Mouse (Mus musculus) forebrain, postnatal 0 days (tissue): Measurements from ENCODE around the gene Myo16. TPM values are rescaled to one million over a fixed set of nuclear protein-coding genes. Genes with fewer than 3 reads are reported as not detected.
A peak's percentile ranks its signal among the peaks of the same experiment; 100 is the strongest.

ENCODE experiments used
- ATAC-seq: fragments of 200-750 bp; cut with Nextera tagmentation; 2 replicates; pipeline ENCODE4 v1.8.0; 2017; ENCODE audit warnings: mild to moderate bottlenecking, moderate library complexity
- DNase-seq: peaks from one replicate; pipeline ENCODE4 v3.0.0-alpha.2; 2015
- H3K27ac ChIP-seq: fragments of 300-500 bp; sonication (generic); 2 replicates; pipeline ENCODE4 v1.5.1; 2014; ENCODE audit warnings: low read depth, mild to moderate bottlenecking, antibody characterized with exemption, low read length, moderate library complexity, mixed read lengths
- H3K27me3 ChIP-seq: fragments of 300-500 bp; sonication (generic); 2 replicates; pipeline ENCODE4 v1.6.1; 2014; ENCODE audit warnings: mild to moderate bottlenecking, low read length, mixed read lengths; ENCODE audit not compliant: insufficient read depth
- H3K36me3 ChIP-seq: fragments of 300-500 bp; sonication (generic); 2 replicates; pipeline ENCODE4 v1.6.1; 2014; ENCODE audit warnings: mild to moderate bottlenecking, moderate library complexity; ENCODE audit not compliant: insufficient read depth
- H3K4me1 ChIP-seq: fragments of 300-500 bp; sonication (generic); 2 replicates; pipeline ENCODE4 v1.6.1; 2014; ENCODE audit warnings: antibody characterized with exemption; ENCODE audit not compliant: insufficient read depth
- H3K4me2 ChIP-seq: fragments of 300-500 bp; sonication (generic); 2 replicates; pipeline ENCODE4 v1.6.1; 2014; ENCODE audit warnings: low read depth, mild to moderate bottlenecking, moderate library complexity
- H3K4me3 ChIP-seq: fragments of 300-500 bp; sonication (generic); 2 replicates; pipeline ENCODE4 v1.5.1; 2014; ENCODE audit warnings: low read depth, low read length, mixed read lengths
- H3K9ac ChIP-seq: fragments of 300-500 bp; sonication (generic); 2 replicates; pipeline ENCODE4 v1.6.1; 2014; ENCODE audit warnings: mild to moderate bottlenecking
- H3K9me3 ChIP-seq: fragments of 300-500 bp; sonication (generic); 2 replicates; pipeline ENCODE4 v1.6.1; 2016; ENCODE audit warnings: low read length
- CTCF ChIP-seq: sonication (generic); IDR thresholded peaks from 2 replicates; pipeline ENCODE4 v1.5.1; 2016; ENCODE audit warnings: antibody characterized with exemption, control low read depth, low read depth
- WGBS: fragments of 180-500 bp; shearing (Covaris S2); extraction: QIAGEN DNeasy Blood & Tissue Kit; methylation state at CpG from one replicate; pipeline ENCODE4 v1.1.7; 2014; 5-methylcytosine and 5-hydroxymethylcytosine counted together
- polyA plus RNA-seq: library from polyadenylated mRNA; unstranded; fragments of >200 nt; fragmentation: Nextera tagmentation; extraction: Ambion mirVana; gene quantifications from 2 replicates; pipeline ENCODE4 v1.2.1, GENCODE M21; 2015
- total RNA-seq: library from RNA; depleted of rRNA; stranded (reverse); fragments of >200 nt; gene quantifications from 2 replicates; pipeline ENCODE4 v1.2.3, GENCODE M21; 2014

The Myo16 gene
- total and polyA plus RNA-seq, 2 experiments from 2014 or later, result 5.5 to 58.6 TPM

- H3K9me3 ChIP-seq, result no peaks in the 10 kb centered on the region
- H3K4me3 ChIP-seq, result no peak overlapping the region
- H3K4me1 ChIP-seq, result 0 out of 2 replicates have a peak, but pooled peaks cover 8% of the 10 kb centered on the region
- DNase-seq (no peak), ATAC-seq (peak; percentile 26; the same call in 1 of the 2 replicates)
- no peak overlapping the region for H3K9ac ChIP-seq
- H3K27me3 ChIP-seq, result no peaks in the 10 kb centered on the region
- no peaks in the 10 kb centered on the region for H3K36me3 ChIP-seq
- 0 out of 2 replicates have a peak overlapping the region, but pooled peaks have one; percentile 4 for H3K27ac ChIP-seq
- H3K4me2 ChIP-seq, result no peak overlapping the region
- WGBS, result 65% methylated on average over 13 of the region's 13 CpGs
- no peak for TF ChIP-seq CTCF
Observed at GRCm38 (mm10) chr8:10363654-10364406, 210.1 kb downstream of the Myo16 start.

- 96% methylated on average over 9 of the region's 9 CpGs for WGBS
- H3K4me3 ChIP-seq, result no peak overlapping the region
- H3K27me3 ChIP-seq, result no peaks in the 10 kb centered on the region
- no peak overlapping the region for H3K4me2 ChIP-seq
- TF ChIP-seq CTCF, result no peak
- no peak overlapping the region for H3K27ac ChIP-seq
- no peaks in the 10 kb centered on the region for H3K9me3 ChIP-seq
- ATAC-seq, result no peak
- no peaks in the 10 kb centered on the region for H3K36me3 ChIP-seq
- 0 out of 2 replicates have a peak, but pooled peaks cover 8% of the 10 kb centered on the region for H3K4me1 ChIP-seq
- no peak overlapping the region for H3K9ac ChIP-seq
- DNase-seq, result no peak
Observed at GRCm38 (mm10) chr8:10366141-10366540, 212.4 kb downstream of the Myo16 start.

GRCm38 (mm10) chr8:10372571-10372970 lies 218.9 kb downstream of the Myo16 start:
- Histone ChIP-seq H3K9ac (no peak overlapping the region), H3K27ac (no peak overlapping the region), H3K27me3 (no peaks in the 10 kb centered on the region), H3K9me3 (no peaks in the 10 kb centered on the region), H3K36me3 (no peaks in the 10 kb centered on the region; the same call in 1 of the 2 replicates), H3K4me3 (no peak overlapping the region), H3K4me2 (no peak overlapping the region), H3K4me1 (no peaks in the 10 kb centered on the region)
- no peak for TF ChIP-seq CTCF
- DNase-seq (no peak), ATAC-seq (no peak)
- WGBS, result 89% methylated on average over 2 of the region's 2 CpGs

GRCm38 (mm10) chr8:10387143-10387542 lies 233.4 kb downstream of the Myo16 start:
- no peak for DNase-seq
- peaks cover 6% of the 10 kb centered on the region for H3K36me3 ChIP-seq
- no peak overlapping the region for H3K4me3 ChIP-seq
- H3K4me2 ChIP-seq, result no peak overlapping the region
- TF ChIP-seq CTCF, result no peak
- no peaks in the 10 kb centered on the region for H3K9me3 ChIP-seq
- no peak overlapping the region for H3K27ac ChIP-seq
- no peaks in the 10 kb centered on the region for H3K27me3 ChIP-seq
- H3K9ac ChIP-seq, result no peak overlapping the region
- 70% methylated on average over 1 of the region's 1 CpGs for WGBS
- H3K4me1 ChIP-seq, result no peaks in the 10 kb centered on the region
- ATAC-seq, result no peak

GRCm38 (mm10) chr8:10391096-10391683 lies 237.5 kb downstream of the Myo16 start:
- no peak overlapping the region for H3K9ac ChIP-seq
- no peak overlapping the region for H3K4me3 ChIP-seq
- peaks cover 6% of the 10 kb centered on the region for H3K36me3 ChIP-seq
- WGBS, result 18% methylated on average over 7 of the region's 7 CpGs
- DNase-seq, result peak; percentile 47
- H3K9me3 ChIP-seq, result no peaks in the 10 kb centered on the region
- no peak for TF ChIP-seq CTCF
- H3K4me2 ChIP-seq, result no peak overlapping the region
- no peaks in the 10 kb centered on the region for H3K27me3 ChIP-seq
- no peak overlapping the region for H3K27ac ChIP-seq
- H3K4me1 ChIP-seq, result no peaks in the 10 kb centered on the region
- ATAC-seq, result peak; percentile 46; the same call in 1 of the 2 replicates

GRCm38 (mm10) chr8:10391913-10392312 lies 238.2 kb downstream of the Myo16 start:
- no peak overlapping the region for H3K4me2 ChIP-seq
- no peak overlapping the region for H3K9ac ChIP-seq
- no peaks in the 10 kb centered on the region for H3K27me3 ChIP-seq
- peak; percentile 20; the same call in 1 of the 2 replicates for ATAC-seq
- TF ChIP-seq CTCF, result no peak
- H3K36me3 ChIP-seq, result peaks cover 6% of the 10 kb centered on the region
- 20% methylated on average over 6 of the region's 6 CpGs for WGBS
- H3K9me3 ChIP-seq, result no peaks in the 10 kb centered on the region
- no peaks in the 10 kb centered on the region for H3K4me1 ChIP-seq
- H3K27ac ChIP-seq, result 0 out of 2 replicates have a peak overlapping the region, but pooled peaks have one; percentile 29
- no peak for DNase-seq
- H3K4me3 ChIP-seq, result no peak overlapping the region

GRCm38 (mm10) chr8:10394506-10394905 lies 240.8 kb downstream of the Myo16 start:
- Histone ChIP-seq H3K4me3 (no peak overlapping the region), H3K4me2 (no peak overlapping the region), H3K9me3 (no peaks in the 10 kb centered on the region), H3K4me1 (no peaks in the 10 kb centered on the region), H3K9ac (no peak overlapping the region), H3K36me3 (no peaks in the 10 kb centered on the region; the same call in 1 of the 2 replicates), H3K27ac (no peak overlapping the region), H3K27me3 (no peaks in the 10 kb centered on the region)
- no peak for DNase-seq
- WGBS, result 62% methylated on average over 2 of the region's 2 CpGs
- ATAC-seq, result no peak
- no peak for TF ChIP-seq CTCF
